Mouse (Mus musculus) midbrain, embryonic 11.5 days (tissue): ENCODE data around the gene Sptan1. TPM values are rescaled to one million over a fixed set of nuclear protein-coding genes. Genes with fewer than 3 reads are reported as not detected.

Experiments
- ATAC-seq: fragments of 200-750 bp; cut with Nextera tagmentation; 2 replicates; pipeline ENCODE4 v1.8.0; 2017; ENCODE audit warnings: moderate TSS enrichment, moderate library complexity; ENCODE audit not compliant: low FRiP score
- DNase-seq: peaks from one replicate; pipeline ENCODE4 v3.0.0; 2015; ENCODE audit warnings: low spot score; ENCODE audit errors: missing footprints
- H3K27ac ChIP-seq: fragments of 300-500 bp; sonication (generic); 2 replicates; pipeline ENCODE4 v1.5.1; 2014; ENCODE audit warnings: low read depth, low read length
- H3K27me3 ChIP-seq: fragments of 300-500 bp; sonication (generic); 2 replicates; pipeline ENCODE4 v1.6.1; 2014; ENCODE audit warnings: mild to moderate bottlenecking, low read length, moderate library complexity, mixed read lengths; ENCODE audit not compliant: control insufficient read depth, insufficient read depth
- H3K36me3 ChIP-seq: fragments of 300-500 bp; sonication (generic); 2 replicates; pipeline ENCODE4 v1.6.1; 2014; ENCODE audit warnings: mild to moderate bottlenecking, low read length, moderate library complexity, mixed read lengths; ENCODE audit not compliant: control insufficient read depth, insufficient read depth
- H3K4me1 ChIP-seq: fragments of 300-500 bp; sonication (generic); 2 replicates; pipeline ENCODE4 v1.6.1; 2014; ENCODE audit warnings: low read length; ENCODE audit not compliant: control insufficient read depth, insufficient read depth
- H3K4me2 ChIP-seq: fragments of 300-500 bp; sonication (generic); 2 replicates; pipeline ENCODE4 v1.6.1; 2014; ENCODE audit warnings: mild to moderate bottlenecking, moderate library complexity
- H3K4me3 ChIP-seq: fragments of 300-500 bp; sonication (generic); 2 replicates; pipeline ENCODE4 v1.5.1; 2014; ENCODE audit warnings: low read depth, low read length
- H3K9ac ChIP-seq: fragments of 300-500 bp; sonication (generic); 2 replicates; pipeline ENCODE4 v1.6.1; 2014; ENCODE audit warnings: low read length
- H3K9me3 ChIP-seq: fragments of 300-500 bp; sonication (generic); 2 replicates; pipeline ENCODE4 v1.6.1; 2016; ENCODE audit warnings: low read length; ENCODE audit not compliant: control insufficient read depth
- WGBS: fragments of 180-500 bp; shearing (Covaris S2); extraction: QIAGEN DNeasy Blood & Tissue Kit; methylation state at CpG from one replicate; pipeline ENCODE4 v1.1.7; 2014; 5-methylcytosine and 5-hydroxymethylcytosine counted together
- polyA plus RNA-seq: library from polyadenylated mRNA; unstranded; fragments of >200 nt; fragmentation: Nextera tagmentation; extraction: Ambion mirVana; gene quantifications from 2 replicates; pipeline ENCODE4 v1.2.1, GENCODE M21; 2014

Sptan1 gene
- polyA plus RNA-seq, 1 experiment from 2014 or later, result 136 TPM

DNA sequence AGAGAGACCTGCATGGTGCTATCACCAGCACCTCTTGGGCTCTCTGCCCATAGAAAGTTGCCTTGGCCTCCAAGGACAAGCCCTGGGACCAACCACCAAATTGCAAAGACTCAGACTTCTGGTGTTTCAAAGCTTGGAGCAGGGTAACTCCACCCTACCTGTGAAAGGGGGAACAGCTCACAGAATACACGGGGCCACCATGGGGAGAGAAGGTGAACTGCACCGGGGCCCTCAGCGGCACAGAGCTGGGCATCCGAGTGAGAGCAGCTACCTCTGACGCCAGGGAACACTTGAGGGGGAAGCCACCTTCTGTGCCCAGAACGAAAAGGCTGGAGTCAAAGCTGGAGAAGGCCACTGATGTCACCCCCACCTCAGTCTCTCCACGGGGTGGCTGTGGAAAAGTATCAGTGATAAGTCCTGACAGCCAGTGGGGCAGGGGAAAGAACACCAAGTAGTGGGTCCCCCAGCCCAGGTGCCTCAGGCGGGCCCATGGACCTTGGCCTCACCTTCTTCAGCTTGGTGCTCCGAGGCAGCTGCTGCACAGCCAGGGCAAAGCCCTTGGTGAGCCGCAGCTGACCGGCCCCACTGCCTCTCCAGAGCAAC lies 67.0 kb downstream of the Sptan1 start:
- peak; percentile 81 for DNase-seq
- peaks cover 26% of the 10 kb centered on the region for H3K36me3 ChIP-seq
- no peak for ATAC-seq
- no peak overlapping the region for H3K9ac ChIP-seq
- no peaks in the 10 kb centered on the region for H3K4me1 ChIP-seq
- H3K9me3 ChIP-seq, result no peaks in the 10 kb centered on the region
- H3K4me2 ChIP-seq, result no peak overlapping the region
- H3K27me3 ChIP-seq, result no peaks in the 10 kb centered on the region
- WGBS, result 62% methylated on average over 11 of the region's 11 CpGs
- H3K27ac ChIP-seq, result no peak overlapping the region
- no peak overlapping the region for H3K4me3 ChIP-seq

DNA sequence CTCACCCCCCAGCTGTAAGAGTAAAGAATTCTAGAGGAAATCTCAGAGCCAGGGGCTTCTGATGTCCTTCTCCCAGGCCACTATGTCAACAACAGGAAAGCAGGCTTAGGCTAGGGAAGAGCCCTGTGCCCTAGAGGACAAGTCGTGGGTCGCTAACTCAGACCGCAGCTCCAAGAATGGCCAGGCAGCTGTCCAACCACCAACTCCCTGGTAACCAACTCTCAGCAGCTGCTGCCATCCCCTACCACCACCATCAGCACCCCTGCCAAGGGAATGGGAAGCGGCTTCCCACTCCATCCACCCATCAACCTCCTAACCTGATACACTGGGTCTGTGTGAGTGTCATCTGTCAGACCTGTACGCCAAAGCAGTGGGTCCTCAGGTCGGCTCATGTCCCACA lies 67.6 kb downstream of the Sptan1 start:
- ATAC-seq, result no peak

DNA sequence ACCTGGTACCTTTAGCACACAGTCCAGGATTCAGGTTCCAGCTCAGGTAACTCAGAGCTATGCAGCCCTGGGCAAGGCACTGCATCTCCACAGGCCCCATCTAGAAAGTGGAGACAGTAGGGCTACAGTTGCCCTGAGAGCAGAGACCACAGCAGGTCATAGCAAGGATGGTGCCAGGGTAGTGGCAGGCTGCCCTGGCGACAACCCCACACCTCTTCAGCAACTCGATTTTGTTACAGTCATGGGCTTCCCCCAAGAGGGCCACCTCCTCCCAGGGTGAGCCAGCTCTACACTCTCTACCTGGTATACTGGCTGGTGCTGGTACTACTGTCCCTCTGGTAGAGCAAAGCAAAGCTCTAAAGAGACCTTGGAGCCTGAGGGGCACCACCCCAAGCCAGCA lies 72.4 kb downstream of the Sptan1 start:
- ATAC-seq, result no peak
- Histone ChIP-seq H3K9ac (no peak overlapping the region), H3K4me1 (no peaks in the 10 kb centered on the region), H3K9me3 (no peaks in the 10 kb centered on the region), H3K4me2 (no peak overlapping the region), H3K4me3 (no peak overlapping the region), H3K27ac (no peak overlapping the region), H3K27me3 (no peaks in the 10 kb centered on the region), H3K36me3 (peaks cover 2% of the 10 kb centered on the region; the same call in 1 of the 2 replicates)
- DNase-seq, result no peak
- WGBS, result 83% methylated on average over 2 of the region's 2 CpGs

More for the DNA sequence above, 67.6 kb downstream of the Sptan1 start:
- no peaks in the 10 kb centered on the region for H3K9me3 ChIP-seq
- 66% methylated on average over 6 of the region's 6 CpGs for WGBS
- no peak overlapping the region for H3K4me3 ChIP-seq
- H3K36me3 ChIP-seq, result peaks cover 26% of the 10 kb centered on the region
- no peak overlapping the region for H3K27ac ChIP-seq
- H3K4me1 ChIP-seq, result no peaks in the 10 kb centered on the region
- DNase-seq, result peak; percentile 82
- H3K27me3 ChIP-seq, result no peaks in the 10 kb centered on the region
- no peak overlapping the region for H3K9ac ChIP-seq
- no peak overlapping the region for H3K4me2 ChIP-seq

DNA sequence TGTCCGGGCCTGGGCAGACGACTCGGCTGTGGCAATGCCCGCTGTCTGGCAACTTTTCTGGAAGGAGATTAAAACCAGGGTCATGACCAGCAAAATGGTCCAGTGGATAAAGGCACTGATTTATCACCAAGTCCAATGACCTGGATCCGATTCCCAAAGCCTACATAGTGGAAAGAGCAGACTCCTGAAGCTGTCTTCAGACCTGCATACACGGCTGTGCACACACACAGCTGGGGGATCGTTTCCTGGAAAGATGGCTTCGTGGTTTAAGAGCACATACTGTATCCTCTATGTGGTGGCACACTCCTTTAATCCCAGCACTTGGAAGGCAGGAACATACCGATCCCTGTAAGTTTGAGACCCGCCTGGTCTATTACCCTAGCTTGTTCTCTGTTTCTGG lies 73.0 kb downstream of the Sptan1 start:
- no peak for ATAC-seq
- Histone ChIP-seq H3K9me3 (no peaks in the 10 kb centered on the region), H3K4me3 (no peak overlapping the region), H3K4me2 (no peak overlapping the region), H3K27me3 (no peaks in the 10 kb centered on the region), H3K4me1 (no peaks in the 10 kb centered on the region), H3K9ac (no peak overlapping the region), H3K36me3 (peaks cover 2% of the 10 kb centered on the region; the same call in 1 of the 2 replicates), H3K27ac (no peak overlapping the region)
- DNase-seq, result no peak
- 95% methylated on average over 10 of the region's 10 CpGs for WGBS

DNA sequence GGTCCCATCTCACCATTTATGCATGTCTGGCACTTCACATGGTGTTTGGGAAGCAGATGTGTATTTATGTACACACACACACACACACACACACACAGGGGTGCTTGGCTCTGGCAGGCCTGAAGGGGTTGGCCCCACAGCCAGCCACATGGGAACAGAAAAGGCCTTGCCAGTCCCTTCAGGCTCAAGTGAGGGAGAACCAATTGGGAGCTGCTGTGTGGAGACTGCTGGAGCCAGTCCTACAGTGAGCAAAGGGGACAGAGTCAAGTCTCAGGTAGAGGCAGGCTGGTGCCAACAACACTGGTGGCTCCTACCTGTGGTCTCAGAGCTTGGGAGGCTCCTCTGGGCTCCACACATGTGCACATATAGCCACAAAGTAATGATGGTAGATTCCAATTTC lies 74.3 kb downstream of the Sptan1 start:
- H3K36me3 ChIP-seq, result peaks cover 2% of the 10 kb centered on the region; the same call in 1 of the 2 replicates
- no peak overlapping the region for H3K4me2 ChIP-seq
- H3K9ac ChIP-seq, result no peak overlapping the region
- H3K4me1 ChIP-seq, result no peaks in the 10 kb centered on the region
- ATAC-seq, result no peak
- DNase-seq, result no peak
- no peaks in the 10 kb centered on the region for H3K27me3 ChIP-seq
- no peak overlapping the region for H3K27ac ChIP-seq
- no peak overlapping the region for H3K4me3 ChIP-seq
- no peaks in the 10 kb centered on the region for H3K9me3 ChIP-seq

DNA sequence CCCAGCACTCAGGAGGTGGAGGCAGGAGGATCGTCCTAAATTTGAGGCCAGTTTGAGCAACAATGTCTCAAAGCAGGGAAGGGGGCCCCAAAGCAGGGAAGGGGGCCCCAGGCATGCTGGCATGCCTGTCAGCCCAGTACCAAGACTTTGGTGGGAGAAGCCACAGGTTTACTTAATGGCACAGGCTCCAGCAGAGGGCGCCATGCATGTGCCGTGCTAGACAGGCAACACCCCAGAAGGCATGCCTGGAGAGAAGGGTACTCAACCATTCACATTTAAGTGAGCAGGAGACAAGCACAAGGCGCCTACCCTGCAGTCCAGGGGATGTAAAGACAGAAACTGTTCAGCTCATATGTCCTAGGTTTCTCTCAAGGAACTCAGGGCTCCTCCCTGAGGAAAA lies 77.1 kb downstream of the Sptan1 start:
- no peak overlapping the region for H3K4me2 ChIP-seq
- ATAC-seq, result peak; percentile 50; the same call in 1 of the 2 replicates
- no peak overlapping the region for H3K4me3 ChIP-seq
- H3K4me1 ChIP-seq, result no peaks in the 10 kb centered on the region
- WGBS, result 10% methylated on average over 4 of the region's 4 CpGs
- H3K27me3 ChIP-seq, result no peaks in the 10 kb centered on the region
- H3K9ac ChIP-seq, result no peak overlapping the region
- no peaks in the 10 kb centered on the region for H3K9me3 ChIP-seq
- H3K36me3 ChIP-seq, result no peaks in the 10 kb centered on the region
- H3K27ac ChIP-seq, result no peak overlapping the region
- peak; percentile 93 for DNase-seq

DNA sequence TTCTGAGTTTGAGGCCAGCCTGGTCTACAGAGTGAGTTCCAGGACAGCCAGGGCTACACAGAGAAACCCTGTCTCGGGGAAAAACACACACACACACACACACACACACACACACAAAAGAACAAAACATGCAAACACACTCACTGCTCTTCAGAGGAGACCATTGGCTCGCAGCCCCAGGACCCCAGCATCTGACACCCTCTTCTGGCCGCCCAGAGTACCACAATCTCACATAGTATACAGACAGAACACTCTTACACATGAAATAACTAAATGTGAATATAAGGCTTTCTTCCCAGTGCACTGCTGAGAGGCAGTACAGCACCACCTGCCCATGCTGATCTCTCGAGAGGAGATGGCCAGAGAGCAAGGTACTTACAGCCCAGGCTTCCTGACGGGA lies 79.2 kb downstream of the Sptan1 start:
- ATAC-seq (no peak), DNase-seq (no peak)

DNA sequence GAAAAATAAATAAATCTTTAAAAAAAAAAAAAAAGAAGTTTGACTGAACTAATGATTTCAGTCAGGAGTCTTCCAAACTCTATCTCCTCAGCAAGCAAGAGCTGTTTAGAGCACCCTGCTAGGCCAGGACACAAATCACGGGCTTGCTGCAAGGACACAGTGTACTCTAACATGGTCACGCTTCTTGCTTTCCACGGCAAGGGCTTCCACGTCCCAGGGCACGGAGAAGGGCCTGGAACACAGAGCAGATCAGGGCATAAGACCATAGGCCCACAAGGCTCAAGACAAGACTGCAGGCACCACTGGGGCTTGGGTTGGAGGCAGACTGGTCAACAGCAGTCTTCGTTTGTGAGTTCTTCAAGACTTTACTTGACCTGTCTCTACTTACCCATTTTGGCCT lies 81.8 kb downstream of the Sptan1 start:
- Histone ChIP-seq H3K36me3 (no peaks in the 10 kb centered on the region), H3K4me1 (no peaks in the 10 kb centered on the region), H3K4me3 (no peak overlapping the region), H3K9me3 (no peaks in the 10 kb centered on the region), H3K4me2 (no peak overlapping the region), H3K27ac (no peak overlapping the region), H3K27me3 (no peaks in the 10 kb centered on the region), H3K9ac (no peak overlapping the region)
- ATAC-seq, result no peak
- 94% methylated on average over 6 of the region's 6 CpGs for WGBS
- no peak for DNase-seq

More for the DNA sequence above, 79.2 kb downstream of the Sptan1 start:
- no peak overlapping the region for H3K27ac ChIP-seq
- no peak overlapping the region for H3K4me3 ChIP-seq
- no peak overlapping the region for H3K9ac ChIP-seq
- H3K4me1 ChIP-seq, result no peaks in the 10 kb centered on the region
- no peaks in the 10 kb centered on the region for H3K9me3 ChIP-seq
- no peak overlapping the region for H3K4me2 ChIP-seq
- no peaks in the 10 kb centered on the region for H3K36me3 ChIP-seq
- no peaks in the 10 kb centered on the region for H3K27me3 ChIP-seq
- 81% methylated on average over 5 of the region's 5 CpGs for WGBS

DNA sequence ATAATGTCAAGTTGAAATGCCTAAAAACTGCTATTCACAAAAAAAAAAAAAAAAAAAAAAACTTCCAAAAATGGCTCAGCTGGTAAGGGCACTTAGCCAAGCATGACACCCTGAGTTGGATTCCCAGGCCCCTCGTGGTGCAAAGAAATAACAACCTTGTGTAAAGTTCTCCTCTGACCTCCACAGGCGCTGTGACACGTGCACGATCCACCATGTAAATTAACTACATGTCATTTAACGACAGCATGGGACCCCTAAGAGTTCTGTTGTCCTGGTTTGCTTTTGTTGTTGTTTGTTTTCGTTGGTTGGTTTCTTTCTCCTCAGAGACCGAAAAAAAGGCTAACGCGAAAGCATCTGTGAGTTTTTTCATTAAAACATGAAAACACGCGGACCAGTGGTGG lies 82.7 kb downstream of the Sptan1 start:
- ATAC-seq (no peak), DNase-seq (no peak)
- no peaks in the 10 kb centered on the region for H3K9me3 ChIP-seq
- peak overlapping the region; percentile 58 for H3K4me2 ChIP-seq
- peak overlapping the region; percentile 49 for H3K4me3 ChIP-seq
- H3K36me3 ChIP-seq, result no peaks in the 10 kb centered on the region
- peak overlapping the region; percentile 62 for H3K9ac ChIP-seq
- H3K27me3 ChIP-seq, result no peaks in the 10 kb centered on the region
- WGBS, result 62% methylated on average over 11 of the region's 11 CpGs
- peak overlapping the region; percentile 73 for H3K27ac ChIP-seq
- H3K4me1 ChIP-seq, result no peaks in the 10 kb centered on the region
